Mouse (Mus musculus): ENCODE data around the gene Ndufs6.

GRCm38 (mm10) chr13:73346743-73347142 lies 18.4 kb upstream of the Ndufs6 start:
- TF ChIP-seq CTCF (conservative IDR thresholded peaks at IDR 0.05; ENCODE audit: low read length): no peak
- TF ChIP-seq POU5F1 (IDR thresholded peaks at IDR 0.05; ENCODE audit: borderline replicate concordance, low read length): no peak

Data from E14TG2a.4 (cell line).